Mouse (Mus musculus): Measurements from ENCODE around the gene Myh14.

DNA sequence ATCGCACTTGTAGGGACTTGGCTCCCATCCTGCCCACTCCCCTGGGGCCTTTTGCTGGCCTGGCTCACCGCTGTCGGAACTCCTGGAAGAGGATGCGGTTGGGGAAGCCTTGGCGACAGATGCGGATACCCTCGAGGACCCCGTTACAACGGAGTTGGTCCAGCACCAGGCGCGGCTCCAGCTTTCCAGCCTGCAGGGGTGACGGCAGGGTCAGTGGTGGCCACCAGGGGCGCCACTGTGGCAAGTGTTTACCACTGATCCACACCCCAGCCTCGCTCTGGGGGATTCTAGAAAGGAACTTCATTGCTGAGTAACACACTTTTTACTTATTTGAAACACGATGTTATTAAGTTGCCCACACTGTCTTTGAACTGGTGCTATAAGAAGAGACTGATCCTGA, 37.2 kb downstream of the Myh14 start:
- no peak for TF ChIP-seq GATA1 (IDR thresholded peaks at IDR 0.05; ENCODE audit: low read length)
- TF ChIP-seq TAL1 (IDR thresholded peaks at IDR 0.05; ENCODE audit: low read length), result no peak
